Mouse (Mus musculus) embryo, embryonic 9.5 days (tissue): ENCODE results near the gene Mtmr12.

Experiments
- DNase-seq: peaks from one replicate; pipeline ENCODE4 v3.0.0-alpha.2; 2017; ENCODE audit errors: extremely low spot score

Gene Mtmr12

GRCm38 (mm10) chr15:12274053-12274769 is 69.4 kb downstream of the Mtmr12 start:
- no peak for DNase-seq

- DNase-seq, result no peak
Measured at GRCm38 (mm10) chr15:12275091-12275623, 70.3 kb downstream of the Mtmr12 start.

GRCm38 (mm10) chr15:12279816-12280215 is 75.0 kb downstream of the Mtmr12 start:
- DNase-seq, result no peak

- no peak for DNase-seq
Measured at GRCm38 (mm10) chr15:12284794-12285534, 80.1 kb downstream of the Mtmr12 start.

GRCm38 (mm10) chr15:12285535-12285809 is 80.6 kb downstream of the Mtmr12 start:
- no peak for DNase-seq

- DNase-seq, result no peak
Measured at GRCm38 (mm10) chr15:12290330-12290729, 85.5 kb downstream of the Mtmr12 start.

- DNase-seq, result no peak
Measured at GRCm38 (mm10) chr15:12291757-12292156, 86.9 kb downstream of the Mtmr12 start.

- no peak for DNase-seq
Measured at GRCm38 (mm10) chr15:12296228-12296627, 91.4 kb downstream of the Mtmr12 start.

- DNase-seq, result no peak
Measured at GRCm38 (mm10) chr15:12298231-12298737, 93.5 kb downstream of the Mtmr12 start.

- no peak for DNase-seq
Measured at GRCm38 (mm10) chr15:12301771-12302170, 96.9 kb downstream of the Mtmr12 start.

GRCm38 (mm10) chr15:12306188-12307071 is 101.6 kb downstream of the Mtmr12 start:
- DNase-seq, result no peak

- no peak for DNase-seq
Measured at GRCm38 (mm10) chr15:12307114-12307513, 102.3 kb downstream of the Mtmr12 start.

- no peak for DNase-seq
Measured at GRCm38 (mm10) chr15:12308539-12308938, 103.7 kb downstream of the Mtmr12 start.

GRCm38 (mm10) chr15:12310676-12311075 is 105.8 kb downstream of the Mtmr12 start:
- no peak for DNase-seq

GRCm38 (mm10) chr15:12311465-12311864 is 106.6 kb downstream of the Mtmr12 start:
- no peak for DNase-seq

- no peak for DNase-seq
Measured at GRCm38 (mm10) chr15:12313255-12313654, 108.4 kb downstream of the Mtmr12 start.

GRCm38 (mm10) chr15:12314584-12314983 is 109.8 kb downstream of the Mtmr12 start:
- DNase-seq, result no peak

- DNase-seq, result no peak
Measured at GRCm38 (mm10) chr15:12315996-12316395, 111.2 kb downstream of the Mtmr12 start.

GRCm38 (mm10) chr15:12317290-12317689 is 112.5 kb downstream of the Mtmr12 start:
- no peak for DNase-seq

- DNase-seq, result no peak
Measured at GRCm38 (mm10) chr15:12318451-12318850, 113.6 kb downstream of the Mtmr12 start.

- DNase-seq, result no peak
Measured at GRCm38 (mm10) chr15:12319889-12320288, 115.1 kb downstream of the Mtmr12 start.
